Mouse (Mus musculus) midbrain, embryonic 13.5 days (tissue): ENCODE measurements around the gene Rcan3. TPM values are rescaled to one million over a fixed set of nuclear protein-coding genes. Genes with fewer than 3 reads are reported as not detected.

Experiments used
- ATAC-seq: fragments of 200-750 bp; cut with Nextera tagmentation; 2 replicates; pipeline ENCODE4 v1.8.0; 2017; ENCODE audit warnings: mild to moderate bottlenecking, moderate TSS enrichment, moderate library complexity
- H3K27ac ChIP-seq: fragments of 300-500 bp; sonication (generic); 2 replicates; pipeline ENCODE4 v1.5.1; 2015; ENCODE audit warnings: inconsistent platforms, mild to moderate bottlenecking, moderate library complexity
- H3K27me3 ChIP-seq: fragments of 300-500 bp; sonication (generic); 2 replicates; pipeline ENCODE4 v1.6.1; 2015; ENCODE audit warnings: mild to moderate bottlenecking, inconsistent platforms
- H3K36me3 ChIP-seq: fragments of 300-500 bp; sonication (generic); 2 replicates; pipeline ENCODE4 v1.6.1; 2015; ENCODE audit warnings: mild to moderate bottlenecking, inconsistent platforms
- H3K4me1 ChIP-seq: fragments of 300-500 bp; sonication (generic); replicated peaks from 2 replicates; pipeline ENCODE4 v1.6.1; 2015; ENCODE audit warnings: inconsistent platforms
- H3K4me2 ChIP-seq: fragments of 300-500 bp; sonication (generic); replicated peaks from 2 replicates; pipeline ENCODE4 v1.6.1; 2015; ENCODE audit warnings: moderate library complexity, mild to moderate bottlenecking, inconsistent platforms
- H3K4me3 ChIP-seq: fragments of 300-500 bp; sonication (generic); replicated peaks from 2 replicates; pipeline ENCODE4 v1.5.1; 2015; ENCODE audit warnings: mild to moderate bottlenecking, inconsistent platforms
- H3K9ac ChIP-seq: fragments of 300-500 bp; sonication (generic); replicated peaks from 2 replicates; pipeline ENCODE4 v1.6.1; 2015; ENCODE audit warnings: mild to moderate bottlenecking, inconsistent platforms
- H3K9me3 ChIP-seq: fragments of 300-500 bp; sonication (generic); 2 replicates; pipeline ENCODE4 v1.6.1; 2016; ENCODE audit warnings: mild to moderate bottlenecking, inconsistent platforms
- WGBS: fragments of 180-500 bp; shearing (Covaris S2); methylation state at CpG from one replicate; pipeline ENCODE4 v1.1.7; 2015; 5-methylcytosine and 5-hydroxymethylcytosine counted together
- polyA plus RNA-seq: library from polyadenylated mRNA; unstranded; fragments of >200 nt; fragmentation: Nextera tagmentation; extraction: Ambion mirVana; gene quantifications from 2 replicates; pipeline ENCODE4 v1.2.1, GENCODE M21; 2015

Gene Rcan3
- polyA plus RNA-seq, 1 experiment from 2014 or later: 26.4 TPM

- Histone ChIP-seq H3K27me3 (0 out of 2 replicates have a peak, but pooled peaks cover 4% of the 10 kb centered on the region), H3K4me3 (no peak overlapping the region), H3K27ac (no peak overlapping the region), H3K9ac (no peak overlapping the region), H3K9me3 (no peaks in the 10 kb centered on the region), H3K36me3 (no peaks in the 10 kb centered on the region), H3K4me2 (no peak overlapping the region), H3K4me1 (peaks cover 20% of the 10 kb centered on the region)
- 65% methylated on average over 13 of the region's 13 CpGs for WGBS
- no peak for ATAC-seq
Measured at GRCm38 (mm10) chr4:135436291-135436690, 2.6 kb upstream of the Rcan3 start.

- no peaks in the 10 kb centered on the region for H3K9me3 ChIP-seq
- 26% methylated on average over 11 of the region's 11 CpGs for WGBS
- H3K9ac ChIP-seq: peak overlapping the region; percentile 74
- peak overlapping the region; percentile 79 for H3K27ac ChIP-seq
- peak; percentile 65 for ATAC-seq
- peaks cover 18% of the 10 kb centered on the region for H3K4me1 ChIP-seq
- peak overlapping the region; percentile 68 for H3K4me3 ChIP-seq
- 0 out of 2 replicates have a peak, but pooled peaks cover 4% of the 10 kb centered on the region for H3K27me3 ChIP-seq
- no peaks in the 10 kb centered on the region for H3K36me3 ChIP-seq
- peak overlapping the region; percentile 79 for H3K4me2 ChIP-seq
Measured at GRCm38 (mm10) chr4:135434395-135434789, 739 bp upstream of the Rcan3 start.

- Histone ChIP-seq H3K27me3 (0 out of 2 replicates have a peak, but pooled peaks cover 4% of the 10 kb centered on the region), H3K4me1 (peaks cover 15% of the 10 kb centered on the region), H3K36me3 (no peaks in the 10 kb centered on the region), H3K4me3 (peak overlapping the region; percentile 68), H3K9me3 (no peaks in the 10 kb centered on the region), H3K4me2 (peak overlapping the region; percentile 79), H3K9ac (peak overlapping the region; percentile 82), H3K27ac (0 out of 2 replicates have a peak overlapping the region, but pooled peaks have one; percentile 35)
- peak; percentile 18; the same call in 1 of the 2 replicates for ATAC-seq
- 5% methylated on average over 10 of the region's 10 CpGs for WGBS
Measured at GRCm38 (mm10) chr4:135433086-135433442, 589 bp downstream of the Rcan3 start.

- Histone ChIP-seq H3K4me2 (no peak overlapping the region), H3K27me3 (no peaks in the 10 kb centered on the region), H3K4me3 (no peak overlapping the region), H3K36me3 (0 out of 2 replicates have a peak, but pooled peaks cover under 1% of the 10 kb centered on the region), H3K27ac (no peak overlapping the region), H3K9ac (no peak overlapping the region), H3K4me1 (peaks cover 15% of the 10 kb centered on the region), H3K9me3 (no peaks in the 10 kb centered on the region)
- WGBS: 85% methylated on average over 8 of the region's 8 CpGs
- no peak for ATAC-seq
Measured at GRCm38 (mm10) chr4:135429990-135430760, 3.5 kb downstream of the Rcan3 start.

- Histone ChIP-seq H3K4me1 (peaks cover 10% of the 10 kb centered on the region), H3K27ac (no peak overlapping the region), H3K9me3 (no peaks in the 10 kb centered on the region), H3K36me3 (peaks cover 5% of the 10 kb centered on the region), H3K4me3 (no peak overlapping the region), H3K4me2 (no peak overlapping the region), H3K27me3 (no peaks in the 10 kb centered on the region), H3K9ac (no peak overlapping the region)
- no peak for ATAC-seq
- 91% methylated on average over 4 of the region's 4 CpGs for WGBS
Measured at GRCm38 (mm10) chr4:135429383-135429782, 4.3 kb downstream of the Rcan3 start.

GRCm38 (mm10) chr4:135426587-135426986 is 7.1 kb downstream of the Rcan3 start:
- Histone ChIP-seq H3K27me3 (no peaks in the 10 kb centered on the region), H3K9me3 (no peaks in the 10 kb centered on the region), H3K4me2 (no peak overlapping the region), H3K36me3 (peaks cover 18% of the 10 kb centered on the region), H3K27ac (no peak overlapping the region), H3K9ac (no peak overlapping the region), H3K4me3 (no peak overlapping the region), H3K4me1 (no peaks in the 10 kb centered on the region)
- WGBS: 93% methylated on average over 7 of the region's 7 CpGs
- ATAC-seq: no peak

- 92% methylated on average over 9 of the region's 9 CpGs for WGBS
- Histone ChIP-seq H3K36me3 (peaks cover 18% of the 10 kb centered on the region), H3K4me1 (no peaks in the 10 kb centered on the region), H3K9ac (no peak overlapping the region), H3K4me3 (no peak overlapping the region), H3K9me3 (no peaks in the 10 kb centered on the region), H3K4me2 (no peak overlapping the region), H3K27me3 (no peaks in the 10 kb centered on the region), H3K27ac (no peak overlapping the region)
- ATAC-seq: no peak
Measured at GRCm38 (mm10) chr4:135425625-135426024, 8.0 kb downstream of the Rcan3 start.

- Histone ChIP-seq H3K9ac (no peak overlapping the region), H3K27me3 (no peaks in the 10 kb centered on the region), H3K4me2 (no peak overlapping the region), H3K27ac (no peak overlapping the region), H3K4me3 (no peak overlapping the region), H3K4me1 (no peaks in the 10 kb centered on the region), H3K36me3 (peaks cover 54% of the 10 kb centered on the region), H3K9me3 (no peaks in the 10 kb centered on the region)
- ATAC-seq: no peak
- 96% methylated on average over 13 of the region's 13 CpGs for WGBS
Measured at GRCm38 (mm10) chr4:135420961-135421360, 12.7 kb downstream of the Rcan3 start.

- no peak overlapping the region for H3K4me3 ChIP-seq
- ATAC-seq: no peak
- H3K4me1 ChIP-seq: no peaks in the 10 kb centered on the region
- WGBS: 85% methylated on average over 11 of the region's 11 CpGs
- H3K27ac ChIP-seq: no peak overlapping the region
- H3K4me2 ChIP-seq: no peak overlapping the region
- H3K27me3 ChIP-seq: no peaks in the 10 kb centered on the region
- H3K9me3 ChIP-seq: no peaks in the 10 kb centered on the region
- H3K36me3 ChIP-seq: peaks cover 58% of the 10 kb centered on the region
- H3K9ac ChIP-seq: no peak overlapping the region
Measured at GRCm38 (mm10) chr4:135420416-135420815, 13.2 kb downstream of the Rcan3 start.

GRCm38 (mm10) chr4:135419996-135420395 is 13.7 kb downstream of the Rcan3 start:
- H3K4me2 ChIP-seq: no peak overlapping the region
- peaks cover 60% of the 10 kb centered on the region for H3K36me3 ChIP-seq
- H3K27ac ChIP-seq: no peak overlapping the region
- WGBS: 90% methylated on average over 21 of the region's 21 CpGs
- no peak for ATAC-seq
- no peaks in the 10 kb centered on the region for H3K9me3 ChIP-seq
- no peak overlapping the region for H3K9ac ChIP-seq
- no peaks in the 10 kb centered on the region for H3K4me1 ChIP-seq
- H3K27me3 ChIP-seq: no peaks in the 10 kb centered on the region
- no peak overlapping the region for H3K4me3 ChIP-seq

- H3K9me3 ChIP-seq: no peaks in the 10 kb centered on the region
- ATAC-seq: no peak
- no peak overlapping the region for H3K27ac ChIP-seq
- WGBS: 93% methylated on average over 21 of the region's 21 CpGs
- no peaks in the 10 kb centered on the region for H3K4me1 ChIP-seq
- H3K4me2 ChIP-seq: no peak overlapping the region
- no peaks in the 10 kb centered on the region for H3K27me3 ChIP-seq
- peaks cover 66% of the 10 kb centered on the region for H3K36me3 ChIP-seq
- H3K4me3 ChIP-seq: no peak overlapping the region
- no peak overlapping the region for H3K9ac ChIP-seq
Measured at GRCm38 (mm10) chr4:135416367-135416766, 17.3 kb downstream of the Rcan3 start.

GRCm38 (mm10) chr4:135413491-135413890 is 20.2 kb downstream of the Rcan3 start:
- 88% methylated on average over 8 of the region's 8 CpGs for WGBS
- Histone ChIP-seq H3K9me3 (no peaks in the 10 kb centered on the region), H3K4me1 (no peaks in the 10 kb centered on the region), H3K9ac (no peak overlapping the region), H3K27me3 (no peaks in the 10 kb centered on the region), H3K4me2 (no peak overlapping the region), H3K27ac (no peak overlapping the region), H3K36me3 (peaks cover 53% of the 10 kb centered on the region), H3K4me3 (no peak overlapping the region)
- no peak for ATAC-seq
